Mouse (Mus musculus) embryonic fibroblast, embryonic 13.5 days (primary cell): ENCODE measurements around the gene Lmbr1l.

ENCODE experiments used
- CTCF ChIP-seq: IDR thresholded peaks from 2 replicates; pipeline ENCODE4 v1.5.1; 2011; ENCODE audit warnings: mild to moderate bottlenecking, control low read depth, low read length, moderate library complexity, borderline replicate concordance; ENCODE audit not compliant: insufficient read depth
- POLR2A ChIP-seq: IDR thresholded peaks from 2 replicates; pipeline ENCODE4 v1.6.1; 2011; ENCODE audit warnings: low read depth, mild to moderate bottlenecking, control low read depth, low read length, moderate library complexity

DNA sequence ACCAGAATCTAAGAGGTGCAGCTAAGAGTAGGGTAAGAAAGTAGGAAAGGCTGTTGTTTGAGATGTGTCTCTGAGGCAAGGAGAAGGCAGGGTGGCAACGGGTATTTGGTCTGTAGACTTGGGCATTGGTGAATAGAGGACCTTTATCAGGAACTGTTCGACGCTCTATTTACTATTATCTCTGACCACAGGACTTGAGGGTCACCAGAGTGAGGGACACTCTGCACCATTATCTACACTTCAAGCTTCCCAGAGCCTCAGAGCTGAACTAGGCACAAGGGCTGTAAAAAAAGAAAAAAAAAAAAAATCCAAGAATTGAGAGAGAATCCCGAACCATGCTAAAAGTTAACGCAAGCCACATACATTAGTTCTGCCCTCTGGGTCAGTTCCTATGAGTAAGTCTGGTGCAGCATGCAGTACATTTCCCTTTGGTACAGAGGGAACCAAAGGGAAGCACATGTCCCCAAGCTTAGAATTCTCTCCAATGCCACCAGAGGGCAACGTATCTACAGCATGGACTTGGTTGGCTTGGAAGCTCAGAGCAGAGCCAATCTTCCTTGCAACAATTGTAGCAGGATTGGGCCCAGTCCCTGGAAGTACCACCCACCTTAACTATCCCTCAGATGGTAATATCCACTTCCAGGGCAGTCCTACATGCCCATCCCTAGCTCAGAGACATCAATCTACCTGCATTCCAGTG is 26.0 kb downstream of the Lmbr1l start:
- no peak for TF ChIP-seq POLR2A
- peak; percentile 45; the same call in 1 of the 2 replicates for TF ChIP-seq CTCF
